Mouse (Mus musculus): ENCODE data around the gene Maml3. TPM values are rescaled to one million over a fixed set of nuclear protein-coding genes. Genes with fewer than 3 reads are reported as not detected.

Maml3 gene
- polyA plus RNA-seq, 1 experiment from 2014 or later, result 9.2 TPM

DNA sequence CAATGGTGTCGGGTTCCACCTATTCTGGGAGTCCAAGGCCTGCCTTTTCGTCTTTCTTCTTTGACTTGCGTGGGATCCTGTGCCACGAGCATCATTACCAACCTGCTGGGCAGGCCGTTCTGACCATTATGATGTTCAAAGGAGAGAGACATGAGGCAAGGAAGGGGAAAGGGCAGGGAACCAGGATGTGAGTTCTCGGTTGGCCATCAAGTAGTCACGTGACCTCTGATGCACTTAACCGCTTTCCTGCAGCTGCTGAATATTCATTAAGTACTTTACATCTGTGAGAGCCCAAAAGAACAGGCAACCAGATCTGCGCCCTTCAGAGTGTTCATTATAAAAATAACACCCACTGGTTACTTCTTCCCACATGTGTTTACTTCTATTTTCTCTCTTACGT, 411.7 kb downstream of the Maml3 start:
- Histone ChIP-seq H3K4me1 (no peaks in the 10 kb centered on the region), H3K36me3 (peaks cover 55% of the 10 kb centered on the region), H3K27me3 (replicated peaks) (no peaks in the 10 kb centered on the region), H3K9me3 (no peaks in the 10 kb centered on the region), H3K9ac (no peak overlapping the region), H3K27ac (no peak overlapping the region), H3K4me3 (no peak overlapping the region), H3K4me2 (replicated peaks) (no peak overlapping the region)
- ATAC-seq (ENCODE audit: low FRiP score, low read depth), result no peak
- WGBS, result 78% methylated on average over 10 of the region's 10 CpGs

DNA sequence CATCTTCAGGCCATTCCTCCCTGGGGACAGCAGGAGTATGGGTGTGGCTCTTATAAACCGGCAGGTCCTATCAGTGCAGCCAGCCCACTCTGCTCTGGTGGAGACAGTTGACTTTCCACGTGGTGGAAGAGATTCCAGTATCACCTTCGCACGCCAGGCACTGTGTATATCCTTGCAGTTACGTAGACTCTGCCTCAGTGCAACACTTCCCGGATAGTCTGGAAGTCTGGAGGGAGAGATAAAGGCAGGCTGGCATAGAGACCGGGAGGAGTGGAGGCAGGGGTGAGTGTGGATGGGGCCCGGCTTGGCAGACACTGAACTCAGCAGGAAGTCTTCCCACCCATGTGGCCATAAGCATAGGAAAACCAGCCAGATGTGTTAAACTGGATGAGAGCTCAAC, 416.2 kb downstream of the Maml3 start:
- H3K4me3 ChIP-seq, result no peak overlapping the region
- H3K4me2 ChIP-seq (replicated peaks), result no peak overlapping the region
- WGBS, result 91% methylated on average over 8 of the region's 8 CpGs
- H3K36me3 ChIP-seq, result peaks cover 42% of the 10 kb centered on the region
- H3K9me3 ChIP-seq, result no peaks in the 10 kb centered on the region
- no peak for ATAC-seq (ENCODE audit: low FRiP score, low read depth)
- no peaks in the 10 kb centered on the region for H3K4me1 ChIP-seq
- H3K27ac ChIP-seq, result no peak overlapping the region
- no peak overlapping the region for H3K9ac ChIP-seq
- no peaks in the 10 kb centered on the region for H3K27me3 ChIP-seq (replicated peaks)

DNA sequence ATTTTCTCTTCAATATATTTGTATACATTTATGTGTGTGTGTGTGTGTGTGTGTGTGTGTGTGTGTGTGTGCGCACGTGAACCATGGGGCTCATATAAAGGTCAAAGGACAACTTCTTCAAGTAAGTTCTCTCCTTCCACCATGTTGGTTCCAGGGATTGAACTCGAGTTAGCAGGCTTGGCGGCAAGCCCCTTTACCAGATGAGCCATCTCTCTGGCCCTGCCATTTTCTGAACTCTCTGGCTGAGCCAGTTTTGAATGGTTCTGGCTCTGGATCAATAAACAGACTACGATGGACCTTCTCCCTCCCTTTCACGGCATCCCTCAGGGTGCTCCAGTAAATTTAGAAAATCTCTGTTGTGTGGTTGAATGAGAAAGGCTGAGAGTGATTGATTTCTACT, 418.1 kb downstream of the Maml3 start:
- no peaks in the 10 kb centered on the region for H3K9me3 ChIP-seq
- no peaks in the 10 kb centered on the region for H3K27me3 ChIP-seq (replicated peaks)
- H3K27ac ChIP-seq, result no peak overlapping the region
- no peaks in the 10 kb centered on the region for H3K4me1 ChIP-seq
- H3K9ac ChIP-seq, result no peak overlapping the region
- no peak for ATAC-seq (ENCODE audit: low FRiP score, low read depth)
- H3K36me3 ChIP-seq, result peaks cover 39% of the 10 kb centered on the region
- WGBS, result 72% methylated on average over 6 of the region's 6 CpGs
- H3K4me3 ChIP-seq, result no peak overlapping the region
- H3K4me2 ChIP-seq (replicated peaks), result no peak overlapping the region

DNA sequence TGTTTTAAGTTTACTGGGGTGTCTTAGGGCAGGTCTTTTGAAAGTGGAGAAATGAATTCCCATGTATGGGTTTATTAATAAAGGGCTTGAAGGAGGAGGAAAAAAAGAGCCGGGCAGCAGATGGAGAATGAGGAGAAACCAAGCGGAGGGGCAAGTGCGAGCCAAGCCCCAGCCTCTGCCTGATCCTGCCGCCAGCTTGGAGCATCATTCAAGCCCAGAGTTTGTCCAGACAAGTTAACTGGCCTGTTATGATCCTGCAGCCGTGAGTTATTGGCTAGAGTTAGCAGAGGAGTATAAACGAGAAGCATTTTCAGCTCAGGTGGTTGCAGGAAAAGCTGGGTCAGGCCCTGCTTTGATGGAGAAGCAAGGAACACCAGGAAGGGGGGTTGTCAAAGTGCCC, 418.6 kb downstream of the Maml3 start:
- Histone ChIP-seq H3K36me3 (peaks cover 34% of the 10 kb centered on the region), H3K4me2 (replicated peaks) (no peak overlapping the region), H3K9ac (no peak overlapping the region), H3K4me1 (no peaks in the 10 kb centered on the region), H3K27ac (no peak overlapping the region), H3K27me3 (replicated peaks) (no peaks in the 10 kb centered on the region), H3K4me3 (no peak overlapping the region), H3K9me3 (no peaks in the 10 kb centered on the region)
- 89% methylated on average over 6 of the region's 6 CpGs for WGBS
- ATAC-seq (ENCODE audit: low FRiP score, low read depth), result no peak

GRCm38 (mm10) chr3:51685539-51685938, 419.3 kb downstream of the Maml3 start:
- Histone ChIP-seq H3K4me3 (no peak overlapping the region), H3K4me1 (no peaks in the 10 kb centered on the region), H3K27ac (no peak overlapping the region), H3K9me3 (no peaks in the 10 kb centered on the region), H3K4me2 (replicated peaks) (no peak overlapping the region), H3K9ac (no peak overlapping the region), H3K27me3 (replicated peaks) (no peaks in the 10 kb centered on the region), H3K36me3 (peaks cover 28% of the 10 kb centered on the region)
- WGBS, result 96% methylated on average over 6 of the region's 6 CpGs
- no peak for ATAC-seq (ENCODE audit: low FRiP score, low read depth)

GRCm38 (mm10) chr3:51674963-51675362, 429.9 kb downstream of the Maml3 start:
- H3K9ac ChIP-seq, result no peak overlapping the region
- WGBS, result 85% methylated on average over 3 of the region's 3 CpGs
- no peaks in the 10 kb centered on the region for H3K9me3 ChIP-seq
- no peak for ATAC-seq (ENCODE audit: low FRiP score, low read depth)
- no peaks in the 10 kb centered on the region for H3K36me3 ChIP-seq
- H3K4me1 ChIP-seq, result no peaks in the 10 kb centered on the region
- H3K27me3 ChIP-seq (replicated peaks), result no peaks in the 10 kb centered on the region
- H3K4me2 ChIP-seq (replicated peaks), result no peak overlapping the region
- H3K27ac ChIP-seq, result no peak overlapping the region
- no peak overlapping the region for H3K4me3 ChIP-seq

DNA sequence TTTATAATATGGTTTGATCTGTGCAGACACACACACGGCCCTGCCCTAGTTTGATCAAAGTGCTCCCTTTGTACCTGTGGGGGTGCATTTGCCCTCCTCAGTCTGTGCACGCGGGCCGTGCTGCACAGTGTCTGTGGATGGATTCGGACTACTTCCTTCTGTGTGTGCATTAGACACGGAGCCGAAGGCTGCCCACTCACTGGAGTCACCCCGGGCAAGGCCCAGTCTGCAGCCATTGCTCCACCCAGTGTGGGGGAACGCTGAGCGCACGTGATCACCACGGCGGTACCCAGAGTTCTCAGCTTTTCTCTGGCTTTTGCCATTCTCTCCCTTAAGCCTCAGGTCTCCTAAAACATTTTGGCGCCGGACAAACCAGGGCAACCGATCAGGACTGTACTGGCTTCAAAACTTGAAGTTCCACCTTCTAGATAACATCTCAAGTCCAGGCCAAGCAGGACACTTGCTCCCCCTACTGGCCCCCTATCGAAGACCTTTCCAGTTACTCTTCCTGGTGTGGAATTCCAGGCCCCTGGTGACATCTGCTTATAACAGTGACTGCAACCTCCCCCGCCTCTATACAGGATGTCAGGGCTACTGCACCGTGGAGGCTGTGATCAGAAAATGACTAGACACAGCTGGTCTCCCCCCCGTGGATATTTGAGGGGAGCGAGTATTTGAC, 431.3 kb downstream of the Maml3 start:
- H3K4me1 ChIP-seq, result no peaks in the 10 kb centered on the region
- no peak for ATAC-seq (ENCODE audit: low FRiP score, low read depth)
- WGBS, result 74% methylated on average over 21 of the region's 21 CpGs
- no peak overlapping the region for H3K4me3 ChIP-seq
- H3K27ac ChIP-seq, result no peak overlapping the region
- no peak overlapping the region for H3K4me2 ChIP-seq (replicated peaks)
- H3K27me3 ChIP-seq (replicated peaks), result no peaks in the 10 kb centered on the region
- no peaks in the 10 kb centered on the region for H3K36me3 ChIP-seq
- H3K9me3 ChIP-seq, result no peaks in the 10 kb centered on the region
- no peak overlapping the region for H3K9ac ChIP-seq

DNA sequence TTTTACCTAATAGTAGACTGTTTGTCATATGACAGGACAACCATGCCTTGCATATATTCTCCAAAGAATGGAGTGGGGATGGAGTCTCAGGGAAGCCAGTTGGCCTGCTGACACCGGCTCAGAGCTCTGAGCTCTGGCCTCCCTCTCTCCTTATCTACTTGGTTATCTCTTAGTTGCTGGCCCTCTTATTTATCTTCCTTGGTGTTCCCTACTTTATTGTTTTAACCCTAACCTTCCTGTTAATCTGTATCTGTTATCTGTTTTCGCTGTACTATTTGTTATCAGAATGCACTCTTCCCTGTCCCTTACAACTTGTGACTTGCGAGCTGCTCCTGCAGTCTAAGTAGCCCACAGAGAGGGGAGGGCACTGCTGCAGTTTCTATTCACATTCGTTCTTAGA, 432.2 kb downstream of the Maml3 start:
- H3K4me3 ChIP-seq, result no peak overlapping the region
- no peak for ATAC-seq (ENCODE audit: low FRiP score, low read depth)
- no peaks in the 10 kb centered on the region for H3K27me3 ChIP-seq (replicated peaks)
- no peak overlapping the region for H3K27ac ChIP-seq
- 56% methylated on average over 4 of the region's 4 CpGs for WGBS
- H3K9me3 ChIP-seq, result no peaks in the 10 kb centered on the region
- H3K9ac ChIP-seq, result no peak overlapping the region
- no peak overlapping the region for H3K4me2 ChIP-seq (replicated peaks)
- H3K36me3 ChIP-seq, result no peaks in the 10 kb centered on the region
- H3K4me1 ChIP-seq, result no peaks in the 10 kb centered on the region

DNA sequence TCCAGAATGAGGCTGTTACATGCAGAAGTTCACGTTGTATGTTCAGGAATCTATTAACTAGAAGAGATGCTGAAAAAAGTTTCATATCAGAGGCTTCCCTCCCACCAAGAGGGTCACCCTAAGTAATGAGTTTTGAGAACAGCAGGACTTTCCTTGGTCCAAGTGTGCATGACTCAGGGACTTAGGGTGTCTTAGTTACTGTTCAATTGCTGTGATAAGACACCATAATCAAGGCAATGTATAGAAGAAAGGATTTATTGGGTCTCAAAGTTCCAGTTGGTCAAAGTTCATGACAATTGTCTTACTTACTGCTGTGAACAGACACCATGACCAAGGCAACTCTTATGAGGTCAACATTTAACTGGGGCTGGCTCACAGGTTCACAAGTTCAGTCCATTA, 433.8 kb downstream of the Maml3 start:
- Histone ChIP-seq H3K4me2 (replicated peaks) (no peak overlapping the region), H3K36me3 (no peaks in the 10 kb centered on the region), H3K27me3 (replicated peaks) (no peaks in the 10 kb centered on the region), H3K4me3 (no peak overlapping the region), H3K9ac (no peak overlapping the region), H3K27ac (no peak overlapping the region), H3K9me3 (no peaks in the 10 kb centered on the region), H3K4me1 (no peaks in the 10 kb centered on the region)
- no peak for ATAC-seq (ENCODE audit: low FRiP score, low read depth)
- WGBS, result 95% methylated on average over 1 of the region's 1 CpGs

DNA sequence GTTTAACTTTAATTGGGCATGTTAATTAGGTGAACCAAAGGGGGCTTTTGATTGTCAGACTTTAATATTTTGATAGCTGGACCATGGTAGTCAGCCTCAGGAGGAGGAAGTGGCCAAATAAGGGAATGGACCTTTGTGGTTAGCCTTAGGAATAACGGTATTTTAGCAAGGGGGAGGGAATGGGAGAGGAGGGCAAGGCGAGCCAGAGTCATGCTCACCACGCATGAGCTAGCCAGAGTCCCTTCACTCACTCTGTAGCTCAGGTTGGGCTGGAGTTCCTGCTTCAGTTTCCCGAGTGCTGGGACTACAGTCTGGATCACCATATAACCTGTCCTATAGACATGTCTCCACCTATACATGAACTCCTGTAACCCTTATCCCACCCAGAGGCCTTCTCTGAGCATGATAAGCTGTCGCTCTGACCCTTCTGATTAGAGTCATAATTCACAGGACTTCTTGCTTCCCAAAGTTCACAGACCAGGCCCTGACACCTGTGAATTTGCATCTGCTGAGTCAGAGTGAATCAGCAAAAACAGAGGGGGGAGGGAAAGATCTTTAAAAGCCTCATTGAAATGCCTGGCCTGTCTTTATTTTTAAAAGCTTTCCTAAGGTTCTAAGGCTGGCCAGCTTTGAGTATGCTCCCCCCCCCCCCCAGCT, 434.3 kb downstream of the Maml3 start:
- no peak overlapping the region for H3K27ac ChIP-seq
- no peaks in the 10 kb centered on the region for H3K36me3 ChIP-seq
- H3K9me3 ChIP-seq, result no peaks in the 10 kb centered on the region
- no peak overlapping the region for H3K9ac ChIP-seq
- ATAC-seq (ENCODE audit: low FRiP score, low read depth), result no peak
- 82% methylated on average over 5 of the region's 5 CpGs for WGBS
- H3K4me1 ChIP-seq, result no peaks in the 10 kb centered on the region
- H3K27me3 ChIP-seq (replicated peaks), result no peaks in the 10 kb centered on the region
- H3K4me3 ChIP-seq, result no peak overlapping the region
- no peak overlapping the region for H3K4me2 ChIP-seq (replicated peaks)

GRCm38 (mm10) chr3:51668607-51669006, 436.3 kb downstream of the Maml3 start:
- H3K4me2 ChIP-seq (replicated peaks), result no peak overlapping the region
- no peaks in the 10 kb centered on the region for H3K4me1 ChIP-seq
- H3K36me3 ChIP-seq, result no peaks in the 10 kb centered on the region
- ATAC-seq (ENCODE audit: low FRiP score, low read depth), result no peak
- no peaks in the 10 kb centered on the region for H3K9me3 ChIP-seq
- no peaks in the 10 kb centered on the region for H3K27me3 ChIP-seq (replicated peaks)
- 54% methylated on average over 2 of the region's 2 CpGs for WGBS
- H3K27ac ChIP-seq, result no peak overlapping the region
- no peak overlapping the region for H3K4me3 ChIP-seq
- no peak overlapping the region for H3K9ac ChIP-seq

GRCm38 (mm10) chr3:51662557-51662956, 442.3 kb downstream of the Maml3 start:
- WGBS, result 72% methylated on average over 6 of the region's 6 CpGs
- Histone ChIP-seq H3K4me3 (no peak overlapping the region), H3K9me3 (no peaks in the 10 kb centered on the region), H3K4me2 (replicated peaks) (no peak overlapping the region), H3K27ac (no peak overlapping the region), H3K27me3 (replicated peaks) (no peaks in the 10 kb centered on the region), H3K4me1 (no peaks in the 10 kb centered on the region), H3K36me3 (no peaks in the 10 kb centered on the region), H3K9ac (no peak overlapping the region)
- ATAC-seq (ENCODE audit: low FRiP score, low read depth), result no peak

Data from neural tube, embryonic 12.5 days (tissue).